Mouse (Mus musculus): Measurements from ENCODE around the gene Fam13a. TPM values are rescaled to one million over a fixed set of nuclear protein-coding genes. Genes with fewer than 3 reads are reported as not detected.
A peak's percentile ranks its signal among the peaks of the same experiment; 100 is the strongest.

Gene Fam13a
- total and polyA plus RNA-seq, 3 experiments, result 6.7 to 73.3 (median 42.2) TPM

GRCm38 (mm10) chr6:58999044-58999453 is 25.3 kb downstream of the Fam13a start:
- DNase-seq, result no peak

- DNase-seq, result no peak
Measured at GRCm38 (mm10) chr6:58998528-58998927, 25.8 kb downstream of the Fam13a start.

- DNase-seq, result no peak
Measured at GRCm38 (mm10) chr6:58989149-58989548, 35.2 kb downstream of the Fam13a start.

- no peak for DNase-seq
Measured at GRCm38 (mm10) chr6:58988706-58989105, 35.6 kb downstream of the Fam13a start.

GRCm38 (mm10) chr6:58987166-58987565 is 37.2 kb downstream of the Fam13a start:
- no peak for DNase-seq

- DNase-seq, result no peak
Measured at GRCm38 (mm10) chr6:58985186-58985585, 39.2 kb downstream of the Fam13a start.

- DNase-seq, result no peak
Measured at GRCm38 (mm10) chr6:58975249-58975648, 49.1 kb downstream of the Fam13a start.

- DNase-seq, result no peak
Measured at GRCm38 (mm10) chr6:58974428-58974827, 49.9 kb downstream of the Fam13a start.

- DNase-seq, result no peak
Measured at GRCm38 (mm10) chr6:58972873-58973272, 51.5 kb downstream of the Fam13a start.

GRCm38 (mm10) chr6:58968272-58968671 is 56.1 kb downstream of the Fam13a start:
- peak; percentile 69 for DNase-seq

GRCm38 (mm10) chr6:58965071-58965831 is 59.1 kb downstream of the Fam13a start:
- DNase-seq, result no peak

GRCm38 (mm10) chr6:58964565-58964964 is 59.8 kb downstream of the Fam13a start:
- no peak for DNase-seq

- no peak for DNase-seq
Measured at GRCm38 (mm10) chr6:58964091-58964490, 60.3 kb downstream of the Fam13a start.

- DNase-seq, result no peak
Measured at GRCm38 (mm10) chr6:58962691-58963090, 61.7 kb downstream of the Fam13a start.

- no peak for DNase-seq
Measured at GRCm38 (mm10) chr6:58960523-58960922, 63.8 kb downstream of the Fam13a start.

- peak; percentile 14 for DNase-seq
Measured at GRCm38 (mm10) chr6:58951128-58951992, 73.0 kb downstream of the Fam13a start.

- no peak for DNase-seq
Measured at GRCm38 (mm10) chr6:58950410-58950809, 73.9 kb downstream of the Fam13a start.

- DNase-seq, result no peak
Measured at GRCm38 (mm10) chr6:58946840-58947239, 77.5 kb downstream of the Fam13a start.

GRCm38 (mm10) chr6:58946246-58946645 is 78.1 kb downstream of the Fam13a start:
- DNase-seq, result no peak

GRCm38 (mm10) chr6:58943958-58944357 is 80.4 kb downstream of the Fam13a start:
- DNase-seq, result no peak

GRCm38 (mm10) chr6:58942276-58942675 is 82.1 kb downstream of the Fam13a start:
- no peak for DNase-seq

- DNase-seq, result no peak
Measured at GRCm38 (mm10) chr6:58937726-58938125, 86.6 kb downstream of the Fam13a start.

- DNase-seq, result no peak
Measured at GRCm38 (mm10) chr6:58934144-58934543, 90.2 kb downstream of the Fam13a start.
